Mouse (Mus musculus) liver, adult 2 months (tissue): ENCODE results near the gene Gm49378. TPM values are rescaled to one million over a fixed set of nuclear protein-coding genes. Genes with fewer than 3 reads are reported as not detected.

ENCODE experiments used
- DNase-seq: peaks from one replicate; pipeline ENCODE4 v3.0.0-alpha.2; 2011; ENCODE audit warnings: low read depth, low spot score; ENCODE audit errors: extremely low read depth
- H3K27ac ChIP-seq: fragments of 200-500 bp; replicated peaks from 2 replicates; pipeline ENCODE4 v1.5.1; 2012; ENCODE audit warnings: low read depth, mild to moderate bottlenecking, control low read depth, inconsistent platforms, low read length; ENCODE audit not compliant: insufficient read depth
- H3K27me3 ChIP-seq: fragments of 200-500 bp; 2 replicates; pipeline ENCODE4 v1.6.1; 2012; ENCODE audit warnings: mild to moderate bottlenecking, moderate library complexity, low read length, inconsistent platforms; ENCODE audit not compliant: control insufficient read depth, insufficient read depth
- H3K36me3 ChIP-seq: fragments of 200-500 bp; 2 replicates; pipeline ENCODE4 v1.6.1; 2012; ENCODE audit warnings: low read length, inconsistent platforms; ENCODE audit not compliant: control insufficient read depth, insufficient read depth
- H3K4me1 ChIP-seq: fragments of 200-500 bp; 2 replicates; pipeline ENCODE4 v1.6.1; 2011; ENCODE audit warnings: low read length; ENCODE audit not compliant: control insufficient read depth, insufficient read depth
- H3K4me3 ChIP-seq: fragments of 200-500 bp; 2 replicates; pipeline ENCODE4 v1.5.1; 2011; ENCODE audit warnings: low read depth, mild to moderate bottlenecking, control low read depth, low read length, moderate library complexity; ENCODE audit not compliant: insufficient read depth
- H3K79me2 ChIP-seq: fragments of 200-500 bp; 2 replicates; pipeline ENCODE4 v1.6.1; 2012; ENCODE audit warnings: inconsistent platforms, mild to moderate bottlenecking, low read length, moderate library complexity; ENCODE audit not compliant: control insufficient read depth, insufficient read depth
- H3K9ac ChIP-seq: fragments of 200-500 bp; 2 replicates; pipeline ENCODE4 v1.6.1; 2012; ENCODE audit warnings: low read depth, mild to moderate bottlenecking, control low read depth, inconsistent platforms, low read length
- CTCF ChIP-seq: fragments of 200-500 bp; IDR thresholded peaks from 2 replicates; pipeline ENCODE4 v1.5.1; 2011; ENCODE audit warnings: low read depth, low read length, control low read depth
- POLR2A ChIP-seq: fragments of 200-500 bp; IDR thresholded peaks from 2 replicates; pipeline ENCODE4 v1.6.1; 2011; ENCODE audit warnings: low read length, control low read depth; ENCODE audit not compliant: insufficient read depth; ENCODE audit errors: extremely low read depth
- WGBS: fragments of 180-500 bp; shearing (Covaris S2); methylation state at CpG from one replicate; pipeline ENCODE4 v1.1.7; 2018; 5-methylcytosine and 5-hydroxymethylcytosine counted together
- polyA plus RNA-seq: library from polyadenylated mRNA; depleted of rRNA; stranded (reverse); fragments of >200 nt; gene quantifications from 2 replicates; pipeline ENCODE4 v1.2.3, GENCODE M21; 2012; rRNA removed
- total RNA-seq: library from RNA; depleted of rRNA; stranded (reverse); fragments of >200 nt; gene quantifications from 2 replicates; pipeline ENCODE4 v1.2.3, GENCODE M21; 2014; rRNA removed

The Gm49378 gene
- total RNA-seq (1.1 and 2.1 TPM in 2 replicates), polyA plus RNA-seq (7.0 and 7.9 TPM in 2 replicates)

DNA sequence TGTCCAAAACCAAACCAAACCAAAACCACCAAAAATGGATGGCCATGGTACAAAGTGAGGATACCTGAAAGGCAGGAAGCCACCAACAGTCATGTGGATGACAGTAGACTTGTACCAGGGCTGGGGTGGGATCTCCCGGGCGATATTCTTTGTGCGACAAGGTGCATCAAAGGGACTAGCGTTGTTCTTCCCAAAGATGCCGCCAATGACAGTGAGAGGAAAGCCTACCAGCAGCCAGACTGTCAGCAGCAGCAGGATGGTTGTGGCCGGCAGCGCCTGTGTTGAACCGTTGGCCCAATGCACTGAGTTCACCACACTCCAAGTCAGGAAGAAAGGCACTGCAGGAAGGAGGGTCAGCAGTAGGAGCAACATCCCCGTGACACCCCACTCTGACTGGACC lies at the start of gene Gm49378:
Gm49378 (minus strand) TSS at position 101 of the 400 bp plus-strand sequence.
- no peaks in the 10 kb centered on the region for H3K27me3 ChIP-seq
- peaks cover 9% of the 10 kb centered on the region for H3K4me1 ChIP-seq
- H3K36me3 ChIP-seq, result peaks cover 14% of the 10 kb centered on the region
- no peak within 1 kb of the TSS for H3K4me3 ChIP-seq
- no peak within 1 kb of the TSS for H3K27ac ChIP-seq
- 93% methylated on average over 9 of the region's 9 CpGs for WGBS
- TF ChIP-seq POLR2A, result no peak
- H3K79me2 ChIP-seq, result peaks cover 15% of the 10 kb centered on the region; the same call in 1 of the 2 replicates
- DNase-seq, result no peak
- no peak within 1 kb of the TSS for H3K9ac ChIP-seq

DNA sequence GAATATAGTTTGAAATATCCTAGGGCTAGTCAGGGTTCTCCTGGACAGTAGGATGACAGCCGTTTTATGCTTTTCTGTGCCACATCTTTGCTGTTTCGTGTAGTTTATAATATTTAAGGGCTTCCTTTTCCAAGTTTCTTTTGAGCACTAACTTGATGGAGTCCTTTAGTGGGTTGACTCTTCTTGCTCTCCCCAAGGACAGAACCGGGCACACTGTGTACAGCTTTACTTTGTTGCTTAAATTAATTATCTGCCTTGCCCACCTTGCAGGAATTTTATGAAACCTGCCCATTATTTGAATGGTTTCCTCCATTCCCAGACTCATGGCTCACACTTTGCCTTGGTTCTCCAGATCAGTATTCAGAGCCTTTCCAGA lies 44.4 kb upstream of the Gm49378 start:
- H3K36me3 ChIP-seq, result peaks cover 23% of the 10 kb centered on the region
- H3K27ac ChIP-seq, result no peak overlapping the region

DNA sequence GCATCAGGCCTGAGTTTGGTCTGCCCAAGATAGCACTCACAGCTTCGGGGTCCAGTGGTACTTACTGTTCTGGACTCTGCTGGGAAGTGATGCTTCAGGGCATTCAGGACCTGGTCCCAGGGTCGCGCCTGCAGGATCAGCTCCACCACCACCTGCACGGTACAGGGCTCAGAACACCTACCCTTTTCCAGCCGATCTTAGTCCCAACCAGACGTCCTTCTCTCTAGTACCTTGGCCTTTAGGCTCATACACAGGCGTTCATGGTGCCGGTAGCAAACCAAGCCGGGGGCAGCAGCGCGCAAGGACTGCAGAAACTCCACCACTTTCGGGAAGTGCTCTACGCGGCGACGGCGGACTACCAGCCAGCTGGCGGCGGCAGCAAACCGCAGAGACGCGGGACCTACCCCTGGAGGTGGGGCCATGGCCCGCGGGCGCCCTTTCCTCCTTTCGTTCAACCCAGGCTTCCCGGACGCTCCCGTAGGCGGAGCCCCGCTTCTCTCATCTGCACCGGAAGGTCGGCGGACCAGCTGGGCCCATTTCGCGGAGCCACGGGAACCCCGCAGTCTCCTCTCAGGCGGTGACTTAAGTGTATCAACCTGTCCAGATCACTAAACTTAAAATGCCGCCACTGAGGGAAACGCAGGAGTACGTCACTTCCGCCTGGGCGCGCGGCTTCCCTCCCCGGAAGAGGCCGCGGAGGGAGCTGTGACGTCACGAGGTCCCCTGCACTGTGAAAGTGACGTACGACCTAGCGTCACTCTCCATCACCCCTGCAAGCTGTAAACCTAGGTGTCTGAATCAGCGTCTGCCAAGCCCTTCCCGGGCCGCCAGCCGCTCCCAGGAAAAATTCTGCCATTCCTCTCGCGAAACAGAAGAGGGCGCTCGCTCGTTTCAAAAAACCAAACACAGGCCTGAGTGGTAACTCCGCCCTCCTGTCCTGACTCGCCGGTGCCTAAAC lies 43.7 kb upstream of the Gm49378 start, which contains the start of gene Tinf2:
Tinf2 (minus strand) TSS at position 661 of the 958 bp plus-strand sequence.
- Histone ChIP-seq H3K4me3 (peak within 1 kb of the TSS; percentile 77), H3K79me2 (no peaks in the 10 kb centered on the region), H3K36me3 (peaks cover 27% of the 10 kb centered on the region), H3K27ac (peak within 1 kb of the TSS; percentile 47), H3K4me1 (peaks cover 6% of the 10 kb centered on the region), H3K27me3 (no peaks in the 10 kb centered on the region), H3K9ac (peak within 1 kb of the TSS; percentile 70)
- TF ChIP-seq POLR2A, result no peak
- peak; percentile 78 for TF ChIP-seq CTCF
- WGBS, result under 1% methylated on average over 66 of the region's 66 CpGs
- peak; percentile 90 for DNase-seq

More for the DNA sequence above, 44.4 kb upstream of the Gm49378 start:
- DNase-seq, result no peak
- 13% methylated on average over 3 of the region's 3 CpGs for WGBS
- H3K4me3 ChIP-seq, result peak overlapping the region; percentile 77
- no peak overlapping the region for H3K9ac ChIP-seq
- no peaks in the 10 kb centered on the region for H3K79me2 ChIP-seq
- peaks cover 6% of the 10 kb centered on the region for H3K4me1 ChIP-seq
- TF ChIP-seq POLR2A (no peak), CTCF (no peak)
- H3K27me3 ChIP-seq, result no peaks in the 10 kb centered on the region

DNA sequence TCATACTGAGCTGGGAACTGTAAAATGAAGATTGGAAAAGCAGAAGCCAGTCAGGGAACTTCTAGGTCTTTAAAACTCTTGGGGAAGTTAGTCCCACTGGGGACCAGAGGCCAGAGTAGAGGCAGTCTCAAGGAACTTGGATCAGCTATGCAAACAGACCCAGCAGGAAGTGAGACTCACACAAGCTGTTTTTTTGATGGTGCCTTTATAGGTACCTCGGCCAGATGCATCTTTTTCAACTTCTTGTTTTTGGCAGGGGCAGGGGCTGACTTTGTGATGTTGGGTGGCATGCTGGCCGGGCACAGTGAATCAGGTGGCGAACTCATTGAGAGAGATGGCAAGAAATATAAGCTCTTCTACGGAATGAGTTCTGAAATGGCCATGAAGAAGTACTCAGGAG lies 39.9 kb upstream of the Gm49378 start:
- peak; percentile 26 for DNase-seq
- peaks cover 38% of the 10 kb centered on the region for H3K36me3 ChIP-seq
- WGBS, result 84% methylated on average over 4 of the region's 4 CpGs
- peaks cover 9% of the 10 kb centered on the region for H3K4me1 ChIP-seq
- H3K4me3 ChIP-seq, result no peak overlapping the region
- no peaks in the 10 kb centered on the region for H3K79me2 ChIP-seq
- no peaks in the 10 kb centered on the region for H3K27me3 ChIP-seq
- no peak for TF ChIP-seq POLR2A
- TF ChIP-seq CTCF, result no peak
- no peak overlapping the region for H3K9ac ChIP-seq
- H3K27ac ChIP-seq, result no peak overlapping the region

DNA sequence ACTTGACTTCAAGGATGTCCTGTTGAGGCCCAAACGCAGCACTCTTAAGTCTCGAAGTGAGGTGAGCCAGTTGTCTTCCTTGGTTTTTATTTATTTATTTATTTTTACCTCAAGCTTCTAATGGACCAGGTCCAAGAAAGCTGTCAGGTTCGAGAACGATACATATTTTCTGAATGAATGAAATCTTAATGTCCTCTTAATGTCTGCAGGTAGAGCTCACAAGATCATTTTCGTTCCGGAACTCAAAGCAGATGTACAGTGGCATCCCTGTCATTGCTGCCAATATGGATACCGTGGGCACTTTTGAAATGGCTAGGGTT lies 35.0 kb upstream of the Gm49378 start:
- Histone ChIP-seq H3K4me1 (peaks cover 5% of the 10 kb centered on the region), H3K36me3 (peaks cover 17% of the 10 kb centered on the region), H3K27me3 (no peaks in the 10 kb centered on the region), H3K79me2 (peaks cover 14% of the 10 kb centered on the region; the same call in 1 of the 2 replicates), H3K9ac (no peak overlapping the region), H3K27ac (no peak overlapping the region), H3K4me3 (peak overlapping the region; percentile 53; the same call in 1 of the 2 replicates)
- TF ChIP-seq POLR2A, result no peak
- TF ChIP-seq CTCF, result no peak
- DNase-seq, result no peak
- 79% methylated on average over 7 of the region's 7 CpGs for WGBS
